Mouse (Mus musculus): ENCODE results near the gene Klhl42.

Gene Klhl42

GRCm38 (mm10) chr6:147087736-147088135 is 3.4 kb upstream of the Klhl42 start:
- DNase-seq (ENCODE audit: low read depth) = no peak

DNA sequence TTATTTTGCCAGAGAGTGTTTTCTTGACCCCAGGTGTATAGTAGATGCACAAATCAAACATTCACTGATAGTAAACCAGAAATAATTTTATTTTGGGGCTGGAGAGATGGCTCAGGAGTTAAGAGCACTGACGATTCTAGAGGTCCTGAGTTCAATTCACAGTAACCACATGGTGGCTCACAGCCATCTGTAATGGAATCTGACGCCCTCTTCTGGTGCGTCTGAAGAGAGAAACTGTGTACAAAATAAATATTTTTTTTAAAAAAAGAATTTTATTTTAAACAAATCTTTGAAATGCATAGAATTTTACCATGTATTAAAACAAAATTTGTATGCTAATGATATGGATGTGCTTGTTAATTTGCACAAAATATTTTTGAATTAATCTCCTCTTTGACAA is 2.7 kb upstream of the Klhl42 start:
- peak; percentile 39 for DNase-seq (ENCODE audit: low read depth)

- DNase-seq (ENCODE audit: low read depth) = no peak
These were observed 988 bp upstream of the Klhl42 start for GRCm38 (mm10) chr6:147090191-147090590.

- DNase-seq (ENCODE audit: low read depth) = peak; percentile 45
These were observed 957 bp downstream of the Klhl42 start for GRCm38 (mm10) chr6:147092136-147092535.

GRCm38 (mm10) chr6:147094771-147095170 is 3.6 kb downstream of the Klhl42 start:
- DNase-seq (ENCODE audit: low read depth) = no peak

- DNase-seq (ENCODE audit: low read depth) = no peak
These were observed 4.9 kb downstream of the Klhl42 start for GRCm38 (mm10) chr6:147096109-147096508.

GRCm38 (mm10) chr6:147096934-147097333 is 5.8 kb downstream of the Klhl42 start:
- no peak for DNase-seq (ENCODE audit: low read depth)

DNA sequence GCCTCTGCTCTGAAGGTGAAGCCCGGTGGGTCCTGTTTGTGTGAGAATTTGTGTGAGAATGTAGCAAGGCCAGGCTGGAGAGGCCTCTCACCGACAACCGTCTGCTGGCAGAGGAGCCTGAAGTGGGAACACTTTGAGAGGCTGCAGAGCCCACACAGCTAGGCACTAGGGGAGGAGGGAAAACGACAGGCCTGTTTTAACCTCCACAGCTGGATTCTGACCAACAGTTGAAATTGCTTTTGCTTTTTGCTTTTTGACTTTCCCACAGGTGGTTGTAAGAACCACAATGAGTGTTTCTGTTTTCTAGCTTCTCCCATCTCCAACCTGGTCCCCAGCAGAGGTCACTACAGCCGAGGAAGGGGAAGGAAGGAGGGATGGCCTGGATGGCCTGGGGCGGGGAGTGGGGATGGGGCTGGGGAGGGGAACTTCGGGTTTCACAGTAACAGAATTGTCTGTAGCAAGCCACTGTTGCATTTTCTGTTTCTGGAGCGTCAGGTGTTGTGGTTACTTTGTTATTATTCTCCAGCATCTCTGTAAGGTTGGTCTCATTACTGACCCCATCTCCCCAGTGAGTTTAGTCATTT is 6.3 kb downstream of the Klhl42 start:
- DNase-seq (ENCODE audit: low read depth) = no peak

- DNase-seq (ENCODE audit: low read depth) = no peak
These were observed 8.5 kb downstream of the Klhl42 start for GRCm38 (mm10) chr6:147099458-147100277.

- peak; percentile 47 for DNase-seq (ENCODE audit: low read depth)
These were observed 11.1 kb downstream of the Klhl42 start for GRCm38 (mm10) chr6:147102293-147102692.

DNA sequence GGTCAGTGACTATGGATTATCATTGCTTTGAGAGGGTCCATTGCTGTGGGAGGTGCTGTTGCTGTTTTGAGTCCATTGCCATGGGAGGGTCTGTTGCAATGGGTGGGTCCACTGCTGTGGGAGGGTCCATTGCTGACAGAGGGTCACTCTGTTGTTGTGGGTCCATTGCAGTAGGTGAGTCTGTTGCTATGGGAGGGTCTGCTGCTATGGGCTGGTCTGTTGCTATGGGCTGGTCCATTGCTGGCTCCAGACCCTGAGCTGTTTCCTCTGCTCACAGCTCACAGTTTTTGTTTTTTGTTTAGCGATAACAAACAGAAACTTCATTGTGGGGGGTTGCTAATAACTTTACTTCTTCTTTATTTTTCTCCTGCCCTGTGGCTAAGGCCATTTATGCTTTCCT is 14.3 kb downstream of the Klhl42 start:
- no peak for DNase-seq (ENCODE audit: low read depth)

DNA sequence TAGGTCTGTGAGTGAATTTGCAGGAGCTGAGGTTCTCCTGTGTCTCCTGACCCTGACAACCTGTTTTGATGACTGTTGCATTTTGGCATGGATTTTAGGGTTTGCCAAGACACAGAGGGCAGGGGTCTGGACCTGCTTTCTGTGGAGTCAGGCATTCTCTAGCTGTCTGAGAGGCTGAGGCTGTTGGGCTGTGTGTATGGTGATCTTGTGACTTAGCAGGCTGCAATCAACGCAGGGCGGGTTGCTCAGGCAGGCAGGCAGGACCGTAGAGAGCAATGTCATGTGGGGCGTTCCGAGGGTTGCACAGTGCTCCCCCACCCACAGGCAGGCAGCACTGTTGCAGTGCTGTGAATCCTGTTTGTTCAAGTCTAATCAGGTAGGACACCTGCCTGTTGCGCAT is 15.5 kb downstream of the Klhl42 start:
- DNase-seq (ENCODE audit: low read depth) = no peak

GRCm38 (mm10) chr6:147109283-147109682 is 18.1 kb downstream of the Klhl42 start:
- no peak for DNase-seq (ENCODE audit: low read depth)

- peak; percentile 63 for DNase-seq (ENCODE audit: low read depth)
These were observed 25.4 kb downstream of the Klhl42 start for GRCm38 (mm10) chr6:147116579-147116978.

GRCm38 (mm10) chr6:147117764-147118163 is 26.6 kb downstream of the Klhl42 start:
- peak; percentile 45 for DNase-seq (ENCODE audit: low read depth)

DNA sequence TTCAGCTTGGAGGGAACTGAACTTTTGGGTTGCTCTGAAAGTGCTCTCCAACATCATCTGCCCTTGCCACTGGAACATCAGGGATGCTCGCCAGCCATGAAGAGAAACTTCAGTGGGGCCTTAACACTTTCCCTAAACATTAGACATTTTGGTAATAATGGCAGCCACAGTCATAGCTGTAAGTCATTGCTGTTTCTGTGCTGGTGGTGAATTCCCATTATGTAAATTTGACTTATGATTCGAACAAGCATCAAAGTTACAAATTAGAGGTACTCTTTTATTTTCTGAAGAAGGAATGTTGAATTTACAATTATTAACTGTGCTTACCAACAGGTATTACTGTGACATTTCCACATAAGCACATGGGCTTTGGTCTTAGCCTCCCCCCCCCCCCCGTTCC is 27.0 kb downstream of the Klhl42 start:
- DNase-seq (ENCODE audit: low read depth) = no peak

- peak; percentile 63 for DNase-seq (ENCODE audit: low read depth)
These were observed 30.1 kb downstream of the Klhl42 start for GRCm38 (mm10) chr6:147121320-147121719.

DNA sequence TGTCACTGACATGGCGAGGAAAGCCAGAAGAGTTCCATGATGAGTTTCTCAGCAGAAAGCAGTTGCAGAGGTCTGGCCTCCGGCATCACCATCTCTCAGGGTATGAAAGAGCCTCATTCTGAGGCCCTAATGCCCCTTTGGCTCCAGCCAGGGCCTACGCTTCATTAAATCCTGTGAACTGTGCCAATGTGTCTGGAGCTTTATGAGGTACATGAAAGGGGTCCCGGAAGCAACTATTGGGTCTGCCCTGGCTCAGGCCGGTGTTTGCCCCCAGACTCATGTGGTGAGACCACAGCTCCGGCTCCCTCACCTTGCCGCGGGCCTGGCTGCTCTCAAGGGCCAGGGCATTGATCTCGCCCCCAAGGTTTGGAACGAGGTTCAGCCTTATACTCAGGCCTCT is 36.1 kb downstream of the Klhl42 start:
- no peak for DNase-seq (ENCODE audit: low read depth)

- no peak for DNase-seq (ENCODE audit: low read depth)
These were observed 47.1 kb downstream of the Klhl42 start for GRCm38 (mm10) chr6:147138260-147138659.

GRCm38 (mm10) chr6:147140600-147141154 is 49.5 kb downstream of the Klhl42 start:
- peak; percentile 20 for DNase-seq (ENCODE audit: low read depth)

DNA sequence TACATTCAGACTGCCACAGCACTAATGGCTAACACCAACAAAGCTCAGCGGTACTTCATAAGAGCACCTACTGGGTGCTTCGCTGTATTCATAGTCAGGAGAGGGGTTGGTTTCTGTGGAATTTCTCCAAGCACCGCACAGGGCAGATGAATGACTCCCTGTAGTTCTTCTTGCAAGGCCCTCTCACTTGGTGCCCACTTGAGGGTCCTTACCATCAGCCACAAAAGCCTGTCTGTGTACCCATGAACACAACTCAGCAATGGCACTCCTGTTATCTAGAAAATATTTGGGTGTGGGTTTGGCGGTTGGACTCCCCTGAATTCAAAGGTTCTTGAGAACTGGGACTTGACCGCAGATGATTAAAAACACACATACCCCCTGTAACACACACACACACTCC is 53.5 kb downstream of the Klhl42 start:
- no peak for DNase-seq (ENCODE audit: low read depth)

GRCm38 (mm10) chr6:147145277-147145676 is 54.1 kb downstream of the Klhl42 start:
- no peak for DNase-seq (ENCODE audit: low read depth)

DNA sequence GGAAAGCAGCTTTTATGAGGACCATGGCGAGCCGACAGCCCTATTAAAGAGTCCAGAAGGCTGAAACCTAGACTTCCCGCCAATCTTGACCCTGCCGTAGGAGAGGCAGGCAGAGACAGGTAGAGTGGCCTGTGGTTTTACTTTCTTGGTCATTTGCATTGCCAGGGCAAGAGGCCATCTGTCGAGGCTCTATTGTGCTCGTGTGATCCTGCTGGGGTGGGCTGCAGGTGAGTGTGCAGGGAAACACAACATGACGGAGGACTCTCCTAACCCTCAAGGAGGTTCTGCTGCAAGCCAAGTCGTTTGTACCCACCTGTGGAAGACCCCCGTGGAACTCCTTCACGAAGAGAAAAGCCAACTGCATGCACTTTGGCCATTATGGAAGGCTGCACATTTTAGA is 54.6 kb downstream of the Klhl42 start:
- no peak for DNase-seq (ENCODE audit: low read depth)

All from 416B (cell line).